Mouse (Mus musculus) adrenal gland, adult 8-10 months (tissue): ENCODE results near the gene Aifm1. TPM values are rescaled to one million over a fixed set of nuclear protein-coding genes. Genes with fewer than 3 reads are reported as not detected.

ENCODE experiments used
- total RNA-seq, 4 experiments: library from RNA; stranded (reverse); gene quantifications; 2 replicates each; pipeline ENCODE4 v1.2.4; 2022

Gene Aifm1
- total RNA-seq, 4 experiments from 2014 or later: 126 to 260 (median 176) TPM

Other genes with a start within 250 kb of the Aifm1 start
- 10 to 100 TPM; 10.7 to 13.1 (median 11.5) TPM for gene Bcorl1, start 172.2 kb downstream of the Aifm1 start, total RNA-seq
- 10 to 100 TPM; 11.1 to 18.4 (median 13.9) TPM for gene Elf4, start 50.4 kb downstream of the Aifm1 start, total RNA-seq
- gene Rab33a, start 5.7 kb upstream of the Aifm1 start, total RNA-seq: 10 to 100 TPM in 2 of 4 experiments, 1 to 10 TPM in 2; 7.6 to 49.6 (median 21.5) TPM
- 10 to 100 TPM in 3 of 4 experiments, 1 to 10 TPM in 1; 9.8 to 17.7 (median 13.4) TPM for gene Zfp280c, start 80.9 kb upstream of the Aifm1 start, total RNA-seq
- gene Slc25a14, start 109.8 kb upstream of the Aifm1 start, total RNA-seq: 10 to 100 TPM; 15.3 to 17.2 (median 16.2) TPM
- gene Gpr119, start 160.9 kb upstream of the Aifm1 start, total RNA-seq: under 1 TPM in 1 of 4 experiments, not detected in 3; 0.31 TPM
- gene Rbmx2, start 181.4 kb upstream of the Aifm1 start, total RNA-seq: 1 to 10 TPM; 2.0 to 3.7 (median 3.5) TPM